Mouse (Mus musculus) macrophage (primary cell): ENCODE data around the gene Degs2. TPM values are rescaled to one million over a fixed set of nuclear protein-coding genes. Genes with fewer than 3 reads are reported as not detected.
A peak's percentile ranks its signal among the peaks of the same experiment; 100 is the strongest.

Source experiments
- H3K27ac ChIP-seq: fragments of 350-480 bp; formaldehyde crosslinking; 2 replicates; pipeline ENCODE4 v1.9.0; 2021
- H3K36me3 ChIP-seq: fragments of 350-480 bp; formaldehyde crosslinking; 2 replicates; pipeline ENCODE4 v1.9.0; 2021; ENCODE audit errors: inconsistent target
- H3K4me3 ChIP-seq: fragments of 350-480 bp; formaldehyde crosslinking; 2 replicates; pipeline ENCODE4 v1.9.0; 2021; ENCODE audit errors: inconsistent target
- H3K79me2 ChIP-seq: fragments of 350-480 bp; formaldehyde crosslinking; 2 replicates; pipeline ENCODE4 v1.9.0; 2021; ENCODE audit errors: inconsistent target
- WGBS: methylation state at CpG from one replicate; pipeline ENCODE4 v1.1.7; 2026; ENCODE audit warnings: inconsistent platforms; ENCODE audit not compliant: missing documents; 5-methylcytosine and 5-hydroxymethylcytosine counted together
- polyA plus RNA-seq: library from polyadenylated mRNA; stranded (reverse); fragments of 250-400 nt; gene quantifications from 3 replicates; pipeline ENCODE4 v1.2.4, GENCODE M21; 2018; ENCODE audit warnings: inconsistent platforms

The Degs2 gene
- polyA plus RNA-seq, 1 experiment from 2014 or later = not detected

DNA sequence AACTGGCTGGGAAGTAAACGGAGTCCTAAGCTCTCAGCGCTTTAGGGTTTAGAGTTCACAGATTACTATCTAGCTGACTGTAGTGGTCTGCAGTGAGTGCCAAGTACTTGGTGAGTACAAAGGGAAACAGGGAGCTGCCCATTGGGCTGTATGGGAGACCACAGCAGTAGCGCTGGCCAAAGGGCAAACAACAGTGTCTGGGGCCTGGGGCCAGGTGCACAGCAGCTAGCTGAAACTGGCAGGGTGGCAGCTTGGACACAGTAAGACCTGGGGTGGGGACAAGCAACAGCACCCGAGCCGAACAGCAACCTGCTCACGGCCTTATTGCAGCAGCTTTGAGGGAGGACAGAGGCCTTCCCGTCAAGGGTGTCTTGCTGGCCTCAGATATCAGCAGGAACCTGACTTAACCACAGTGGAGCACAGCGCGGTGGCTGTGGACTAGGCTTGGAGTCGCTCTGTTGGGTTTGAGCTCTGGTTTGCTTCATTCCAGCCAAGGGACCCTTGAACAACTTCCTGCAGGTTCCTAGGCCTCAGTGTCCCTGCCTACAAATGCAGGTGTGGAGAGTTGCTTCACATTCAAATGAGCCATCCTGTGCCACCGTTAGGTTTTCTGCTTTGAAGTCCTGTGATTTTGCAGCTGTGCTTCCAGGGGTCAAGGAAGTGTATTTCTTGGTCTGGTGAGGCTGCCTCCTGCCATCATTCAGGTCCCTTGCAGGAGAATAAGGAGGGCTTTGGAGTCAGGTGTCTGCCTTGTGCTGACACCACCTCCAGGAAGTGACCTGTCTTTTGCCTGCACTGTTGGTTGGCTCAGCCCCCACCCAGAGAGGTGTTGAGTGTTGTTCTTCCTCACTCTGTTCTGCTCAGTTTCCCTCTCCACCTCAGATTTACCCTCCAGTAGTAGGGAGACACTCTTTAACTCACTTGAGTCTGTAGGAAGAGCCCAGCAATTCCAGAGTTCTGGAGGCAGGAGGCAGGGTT, 48.5 kb downstream of the Degs2 start:
- 39% methylated on average over 11 of the region's 11 CpGs for WGBS
- no peak overlapping the region for H3K4me3 ChIP-seq
- no peak overlapping the region for H3K27ac ChIP-seq
- H3K79me2 ChIP-seq = peaks cover 80% of the 10 kb centered on the region; the same call in 1 of the 2 replicates
- peaks cover 97% of the 10 kb centered on the region for H3K36me3 ChIP-seq

DNA sequence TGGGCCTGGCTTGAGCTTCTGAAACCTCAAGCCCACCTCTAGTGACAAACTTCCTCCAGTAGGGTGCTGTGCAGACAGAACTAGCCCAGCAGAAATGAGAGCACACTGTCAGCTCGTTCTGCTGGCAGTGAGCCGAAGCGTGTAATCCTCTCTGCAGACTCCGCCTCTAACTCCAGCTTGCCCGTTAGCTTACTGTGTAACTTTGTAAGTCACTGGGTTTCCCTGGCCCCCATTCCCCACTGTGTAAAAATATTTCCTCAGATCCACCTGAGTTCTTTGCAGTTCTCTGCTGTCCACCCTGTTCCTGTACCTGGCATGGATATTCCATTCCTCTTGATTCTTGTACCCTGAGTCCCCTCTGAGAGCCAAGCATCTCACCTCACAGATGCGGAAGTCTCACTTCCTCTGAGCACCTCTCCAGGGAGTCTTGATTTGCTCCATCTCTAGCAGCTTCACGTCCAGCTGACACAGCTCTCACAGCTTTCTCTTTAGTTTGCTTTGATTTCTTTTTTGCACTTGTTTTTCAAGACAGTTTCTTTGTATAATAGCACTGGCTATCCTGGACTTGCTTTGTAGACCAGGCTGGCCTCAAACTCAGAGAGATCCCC, 51.0 kb downstream of the Degs2 start:
- peaks cover 76% of the 10 kb centered on the region; the same call in 1 of the 2 replicates for H3K79me2 ChIP-seq
- whole genome bisulfite sequencing = 66% methylated on average over 7 of the region's 7 CpGs
- peaks cover 97% of the 10 kb centered on the region for H3K36me3 ChIP-seq
- H3K4me3 ChIP-seq = no peak overlapping the region
- peak overlapping the region; percentile 12; the same call in 1 of the 2 replicates for H3K27ac ChIP-seq

DNA sequence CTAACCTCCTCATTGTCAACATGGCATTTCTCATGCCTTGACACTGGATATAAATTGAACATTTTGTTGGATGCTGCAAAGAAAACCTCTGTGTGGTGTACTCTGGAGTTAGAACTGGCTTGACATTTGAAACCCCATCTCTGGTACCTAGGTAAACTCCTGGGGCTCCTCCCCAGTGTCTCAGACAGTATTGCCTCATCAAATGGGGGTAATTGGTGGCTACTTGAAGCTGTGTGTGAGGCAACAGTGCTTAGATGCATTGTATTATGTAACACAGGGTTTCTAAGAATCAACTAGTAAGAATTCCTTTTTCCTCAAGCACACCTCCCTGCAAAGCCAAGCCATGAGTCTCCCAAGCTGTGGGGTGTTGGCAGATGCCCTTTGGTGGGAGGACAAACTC, 54.3 kb downstream of the Degs2 start:
- H3K4me3 ChIP-seq = no peak overlapping the region
- H3K27ac ChIP-seq = no peak overlapping the region
- peaks cover 89% of the 10 kb centered on the region for H3K36me3 ChIP-seq
- H3K79me2 ChIP-seq = peaks cover 76% of the 10 kb centered on the region

DNA sequence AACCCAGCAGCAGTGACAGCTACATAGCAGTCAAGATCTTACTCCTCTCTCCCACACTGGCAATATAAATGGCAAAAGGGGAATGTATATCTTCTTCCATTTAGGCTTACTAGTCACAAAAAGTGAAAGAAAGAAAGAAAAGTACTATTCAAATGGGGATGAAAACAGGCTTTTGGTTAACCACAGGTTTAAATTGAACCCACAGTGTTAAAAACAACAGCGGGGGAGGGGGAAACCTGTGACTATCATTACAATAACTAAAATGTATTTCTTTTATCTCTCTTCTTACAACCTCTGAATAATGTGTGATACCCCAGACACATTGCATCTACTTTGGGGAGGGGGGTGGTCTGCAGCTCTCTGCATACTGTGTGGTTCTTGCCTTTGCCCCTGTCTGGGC, 55.9 kb downstream of the Degs2 start:
- peaks cover 76% of the 10 kb centered on the region for H3K79me2 ChIP-seq
- WGBS = 25% methylated on average over 1 of the region's 1 CpGs
- peaks cover 74% of the 10 kb centered on the region for H3K36me3 ChIP-seq
- H3K27ac ChIP-seq = no peak overlapping the region
- H3K4me3 ChIP-seq = no peak overlapping the region

DNA sequence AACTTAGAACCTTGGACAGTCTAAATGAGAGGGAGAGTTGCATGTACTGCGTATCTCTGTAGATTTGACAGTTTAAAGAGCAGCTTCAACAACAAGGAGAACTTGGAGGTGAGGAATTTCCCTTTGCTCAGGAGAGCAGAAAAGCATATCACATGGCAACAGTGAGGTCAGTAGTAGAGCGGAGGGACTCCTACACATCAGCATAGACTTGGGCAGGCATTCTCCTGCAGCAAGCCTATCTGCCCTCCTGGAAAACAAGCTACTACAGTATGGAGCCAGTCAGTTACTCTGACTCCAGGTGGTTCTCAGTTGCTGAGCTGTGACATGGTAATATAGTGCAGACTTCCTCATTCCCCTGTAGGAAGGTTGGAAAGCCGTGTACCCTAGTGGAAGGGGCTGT, 60.1 kb downstream of the Degs2 start:
- 69% methylated on average over 3 of the region's 3 CpGs for WGBS
- Histone ChIP-seq H3K79me2 (peaks cover 100% of the 10 kb centered on the region), H3K4me3 (no peak overlapping the region), H3K27ac (no peak overlapping the region), H3K36me3 (peaks cover 33% of the 10 kb centered on the region; the same call in 1 of the 2 replicates)

DNA sequence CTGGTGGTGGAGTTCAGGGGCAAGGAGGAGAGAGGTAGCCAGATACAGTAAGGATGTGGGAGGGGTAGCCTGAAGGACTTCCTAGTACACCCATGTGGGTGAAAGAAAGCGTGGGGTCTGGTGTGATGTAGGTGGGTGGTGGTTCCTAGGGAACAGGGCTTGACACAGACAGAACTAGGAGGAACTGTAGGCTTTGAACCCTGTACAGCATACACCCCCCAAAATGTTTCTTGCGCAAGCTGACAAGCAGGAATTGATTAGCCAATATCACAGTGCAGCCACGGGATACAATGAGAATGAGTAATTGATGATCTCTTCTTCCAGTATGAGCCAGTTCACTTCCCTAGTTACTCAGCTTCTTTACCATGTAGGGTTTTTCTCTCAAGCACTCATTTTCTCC, 63.0 kb downstream of the Degs2 start:
- Histone ChIP-seq H3K27ac (peak overlapping the region; percentile 95), H3K79me2 (peaks cover 88% of the 10 kb centered on the region), H3K36me3 (peaks cover 9% of the 10 kb centered on the region; the same call in 1 of the 2 replicates), H3K4me3 (no peak overlapping the region)
- whole genome bisulfite sequencing = 40% methylated on average over 3 of the region's 3 CpGs

DNA sequence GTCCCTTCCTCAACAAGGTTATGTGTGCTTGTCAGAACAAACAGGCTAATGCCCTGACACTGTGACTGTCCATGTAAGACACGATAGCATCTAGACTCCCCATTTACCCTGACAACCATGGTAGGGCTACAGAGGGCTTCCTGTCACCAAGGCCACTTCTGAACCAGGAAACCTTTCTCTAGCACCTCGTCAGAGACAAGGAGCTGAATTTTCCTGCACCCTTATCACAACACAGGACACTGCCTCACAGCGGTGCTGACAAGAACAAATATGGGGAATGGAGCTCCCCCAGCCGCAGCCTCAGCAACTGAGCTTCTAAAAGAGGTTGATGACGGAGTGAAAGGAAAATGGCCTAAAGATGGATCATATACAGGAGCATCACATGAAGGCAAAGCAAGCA, 64.7 kb downstream of the Degs2 start:
- 78% methylated on average over 4 of the region's 5 CpGs for WGBS
- Histone ChIP-seq H3K4me3 (peak overlapping the region; percentile 47), H3K27ac (peak overlapping the region; percentile 95), H3K36me3 (no peaks in the 10 kb centered on the region; the same call in 1 of the 2 replicates), H3K79me2 (peaks cover 71% of the 10 kb centered on the region)

DNA sequence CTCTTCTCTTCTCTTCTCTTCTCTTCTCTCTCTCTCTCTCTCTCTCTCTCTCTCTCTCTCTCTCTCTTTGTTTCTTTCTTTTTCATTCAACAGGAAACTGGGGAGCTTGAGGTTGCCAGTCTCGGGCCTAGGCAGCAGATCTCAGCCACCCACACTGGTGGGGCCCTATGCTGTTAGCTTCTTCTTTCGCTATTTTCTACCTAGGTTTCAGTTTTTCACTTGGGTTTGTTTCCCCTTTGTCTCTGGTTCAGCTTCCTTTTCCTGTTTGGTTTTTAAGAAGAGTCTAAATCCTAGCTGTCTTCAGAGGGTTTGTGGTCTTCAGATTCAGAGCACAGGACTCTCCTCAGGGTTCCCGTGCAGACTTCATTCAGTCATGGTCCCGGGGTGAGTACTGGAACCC, 66.6 kb downstream of the Degs2 start:
- Histone ChIP-seq H3K79me2 (peaks cover 52% of the 10 kb centered on the region), H3K36me3 (no peaks in the 10 kb centered on the region), H3K4me3 (peak overlapping the region; percentile 47), H3K27ac (peak overlapping the region; percentile 95)
- WGBS = 3% methylated on average over 4 of the region's 4 CpGs

DNA sequence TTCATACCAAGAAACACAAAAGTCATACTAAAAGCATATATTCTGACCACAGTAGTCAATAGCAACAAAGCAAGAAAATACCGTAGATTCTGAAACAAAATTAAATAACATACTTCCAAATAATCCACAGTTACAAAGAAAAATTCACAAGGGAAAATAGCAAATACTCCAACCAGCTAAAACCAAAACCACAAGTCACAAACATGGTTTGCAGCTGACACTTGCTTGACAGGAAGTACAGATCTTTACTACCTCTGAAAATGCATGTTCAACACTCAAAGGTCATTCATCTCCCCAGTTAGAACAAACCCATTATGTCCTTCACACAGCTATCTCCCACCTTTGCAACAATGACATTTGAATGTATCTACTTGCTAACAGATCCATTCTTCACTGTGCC, 68.1 kb downstream of the Degs2 start:
- WGBS = 57% methylated on average over 1 of the region's 1 CpGs
- Histone ChIP-seq H3K36me3 (no peaks in the 10 kb centered on the region), H3K27ac (peak overlapping the region; percentile 95; the same call in 1 of the 2 replicates), H3K4me3 (no peak overlapping the region), H3K79me2 (peaks cover 37% of the 10 kb centered on the region)

DNA sequence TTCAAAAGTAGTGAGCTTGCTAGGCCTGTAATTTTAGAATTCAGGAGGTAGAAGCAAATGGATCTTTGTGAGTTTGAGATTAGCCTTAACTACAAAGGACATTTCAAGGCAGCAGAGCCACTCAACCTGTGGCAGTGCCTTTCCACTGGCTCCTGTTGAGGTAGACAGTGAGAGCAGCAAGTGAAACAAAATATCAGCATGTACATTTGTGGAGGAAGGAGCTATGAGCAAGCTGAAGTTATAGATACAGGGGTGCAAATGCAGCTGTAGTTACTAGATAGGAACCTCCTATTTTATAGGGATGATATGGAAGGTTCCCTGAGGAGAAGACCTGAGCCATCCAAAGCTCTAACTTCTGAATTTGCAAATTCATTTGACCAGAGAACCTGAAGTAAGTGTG, 69.6 kb downstream of the Degs2 start:
- no peaks in the 10 kb centered on the region for H3K36me3 ChIP-seq
- no peak overlapping the region for H3K4me3 ChIP-seq
- peaks cover 22% of the 10 kb centered on the region for H3K79me2 ChIP-seq
- H3K27ac ChIP-seq = no peak overlapping the region

DNA sequence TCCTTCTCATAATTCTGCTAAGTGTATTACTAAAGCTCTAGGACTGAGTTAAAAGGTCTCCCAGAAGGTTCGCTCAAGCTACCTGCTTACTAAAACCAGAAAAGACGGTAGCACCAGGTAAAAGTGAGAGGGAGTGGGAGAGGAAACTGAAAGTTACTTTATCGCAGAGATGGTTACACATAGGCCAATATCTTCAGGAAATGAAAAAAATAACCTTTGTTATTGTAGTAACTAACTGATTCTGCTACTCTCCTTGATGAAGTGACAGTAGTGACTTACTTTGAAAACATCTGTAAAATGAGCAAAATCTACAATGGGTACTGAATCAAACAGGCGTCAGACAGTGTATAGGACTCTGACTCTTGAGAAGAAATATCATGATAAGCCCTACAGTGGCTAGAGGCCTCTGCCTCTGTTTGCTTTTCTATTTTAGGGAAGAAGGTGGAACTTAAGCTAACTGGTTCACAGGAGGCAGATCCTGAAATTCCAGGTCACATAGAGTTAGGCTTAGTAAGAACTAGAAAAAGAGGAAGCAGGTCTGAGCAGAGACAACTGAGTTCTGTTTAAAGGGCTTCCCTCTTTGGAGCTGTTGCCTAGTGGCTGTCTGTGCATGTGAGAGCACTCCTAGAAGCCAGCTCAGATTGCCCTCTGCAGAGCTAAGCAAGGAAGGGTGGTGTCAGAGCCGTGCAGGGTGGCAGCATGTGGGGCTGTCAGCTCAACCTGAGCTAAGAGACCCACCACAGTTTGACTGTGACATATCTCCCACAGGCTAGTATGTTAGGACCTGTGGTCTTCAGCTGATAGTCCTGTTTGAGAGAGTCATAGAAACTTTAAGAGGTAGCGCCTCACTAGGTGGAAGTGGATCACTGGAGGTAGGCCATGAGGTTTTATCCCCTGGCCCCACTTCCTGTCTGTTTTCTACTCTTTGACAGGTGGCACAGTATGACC, 71.1 kb downstream of the Degs2 start:
- 33% methylated on average over 6 of the region's 6 CpGs for WGBS
- Histone ChIP-seq H3K36me3 (no peaks in the 10 kb centered on the region), H3K79me2 (peaks cover 8% of the 10 kb centered on the region), H3K27ac (peak overlapping the region; percentile 46), H3K4me3 (no peak overlapping the region)

DNA sequence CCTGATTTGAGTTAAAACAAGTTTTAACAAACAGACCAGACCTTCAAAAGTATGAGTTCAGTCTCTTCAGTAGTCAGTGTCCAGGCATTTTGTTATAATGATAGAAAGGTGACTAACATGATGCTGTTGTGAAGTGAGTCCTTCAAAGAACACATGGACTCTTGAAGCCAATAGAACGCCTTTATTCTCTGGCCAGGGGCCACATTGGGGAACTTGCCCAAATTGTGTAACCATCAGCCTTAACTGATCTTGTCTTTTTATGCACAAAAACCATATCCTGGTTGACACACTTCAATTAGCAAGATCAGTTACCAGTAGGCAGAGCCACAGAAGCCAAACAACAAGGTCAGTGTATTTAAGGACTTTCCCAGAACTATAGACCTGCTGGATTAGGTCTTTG, 72.6 kb downstream of the Degs2 start:
- H3K79me2 ChIP-seq = no peaks in the 10 kb centered on the region; the same call in 1 of the 2 replicates
- WGBS = 14% methylated on average over 1 of the region's 1 CpGs
- H3K4me3 ChIP-seq = no peak overlapping the region
- no peaks in the 10 kb centered on the region for H3K36me3 ChIP-seq
- no peak overlapping the region for H3K27ac ChIP-seq
